Mouse (Mus musculus) CD4-positive helper T cell, adult 2 months (primary cell): ENCODE measurements around the gene Atp8b5.
A peak's percentile ranks its signal among the peaks of the same experiment; 100 is the strongest.

Source experiments
- DNase-seq: peaks from one replicate; pipeline ENCODE4 v3.0.0-alpha.2; 2012; ENCODE audit warnings: low read depth, missing footprints, low spot score

Gene Atp8b5

GRCm38 (mm10) chr4:43266623-43267322 lies at the start of gene Atp8b5:
TSS of gene Atp8b5 (plus strand) at chr4:43267159.
- DNase-seq = peak; percentile 59

GRCm38 (mm10) chr4:43217997-43218396 lies 49.0 kb upstream of the Atp8b5 start:
- no peak for DNase-seq

GRCm38 (mm10) chr4:43231821-43232220 lies 35.1 kb upstream of the Atp8b5 start:
- no peak for DNase-seq

- DNase-seq = no peak
Measured at GRCm38 (mm10) chr4:43232985-43233384, 34.0 kb upstream of the Atp8b5 start.

GRCm38 (mm10) chr4:43233489-43233888 lies 33.5 kb upstream of the Atp8b5 start:
- DNase-seq = no peak

- DNase-seq = no peak
Measured at GRCm38 (mm10) chr4:43236898-43237297, 30.1 kb upstream of the Atp8b5 start.

GRCm38 (mm10) chr4:43240716-43241115 lies 26.2 kb upstream of the Atp8b5 start:
- DNase-seq = no peak

GRCm38 (mm10) chr4:43244022-43244421 lies 22.9 kb upstream of the Atp8b5 start:
- no peak for DNase-seq

GRCm38 (mm10) chr4:43245776-43246175 lies 21.2 kb upstream of the Atp8b5 start:
- no peak for DNase-seq

- no peak for DNase-seq
Measured at GRCm38 (mm10) chr4:43248026-43248425, 18.9 kb upstream of the Atp8b5 start.

- DNase-seq = no peak
Measured at GRCm38 (mm10) chr4:43248909-43249308, 18.1 kb upstream of the Atp8b5 start.

- no peak for DNase-seq
Measured at GRCm38 (mm10) chr4:43251269-43251668, 15.7 kb upstream of the Atp8b5 start.

- no peak for DNase-seq
Measured at GRCm38 (mm10) chr4:43257040-43257439, 9.9 kb upstream of the Atp8b5 start.

- DNase-seq = no peak
Measured at GRCm38 (mm10) chr4:43258556-43258955, 8.4 kb upstream of the Atp8b5 start.

GRCm38 (mm10) chr4:43259435-43259834 lies 7.5 kb upstream of the Atp8b5 start:
- DNase-seq = no peak

- no peak for DNase-seq
Measured at GRCm38 (mm10) chr4:43260096-43260495, 6.9 kb upstream of the Atp8b5 start.

- DNase-seq = no peak
Measured at GRCm38 (mm10) chr4:43262821-43263220, 4.1 kb upstream of the Atp8b5 start.

GRCm38 (mm10) chr4:43266146-43266545 lies 813 bp upstream of the Atp8b5 start:
- no peak for DNase-seq

- DNase-seq = no peak
Measured at GRCm38 (mm10) chr4:43267323-43267658, 332 bp downstream of the Atp8b5 start.

GRCm38 (mm10) chr4:43285476-43285875 lies 18.5 kb downstream of the Atp8b5 start:
- DNase-seq = no peak

GRCm38 (mm10) chr4:43287305-43287704 lies 20.3 kb downstream of the Atp8b5 start:
- DNase-seq = no peak

- DNase-seq = no peak
Measured at GRCm38 (mm10) chr4:43294001-43294400, 27.0 kb downstream of the Atp8b5 start.

GRCm38 (mm10) chr4:43309696-43310338 lies 42.9 kb downstream of the Atp8b5 start:
- DNase-seq = no peak
